20 mouse cellular contexts compared by ENCODE assay signal in the genomic region with DNA sequence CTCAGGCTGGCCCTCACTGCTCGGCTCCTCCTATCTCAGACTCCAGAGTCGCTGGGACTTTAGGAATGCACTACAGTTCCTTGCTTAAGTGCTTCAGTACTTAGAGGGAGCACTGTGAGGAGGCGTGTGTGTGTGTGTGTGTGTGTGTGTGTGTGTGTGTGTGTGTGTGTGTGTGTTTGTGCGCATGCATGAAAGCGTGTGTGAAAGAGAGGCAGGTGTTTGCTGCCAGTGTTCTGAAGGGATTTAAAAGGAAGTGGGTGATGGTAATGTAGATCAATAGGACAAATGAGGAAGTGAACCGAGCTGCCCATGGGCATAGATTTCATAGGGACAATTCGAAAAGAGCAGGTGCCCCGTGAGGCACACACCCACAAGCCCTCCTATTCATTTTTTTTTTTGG. TPM values are rescaled to one million over a fixed set of nuclear protein-coding genes. Genes with fewer than 3 reads are reported as not detected.
A peak's percentile ranks its signal among the peaks of the same experiment; 100 is the strongest.
DNase-seq lines count a peak whose midpoint lies in the region; ATAC-seq lines count a peak whose summit lies in the region.
"Had no signal": no experiment of that assay in that cellular context is flagged by ENCODE, and none has a peak within 500 bp of the region (broad histone marks: within the 10 kb centered on the region; RNA-seq: fewer than 3 reads in every experiment).

No protein-coding gene starts in this region.

- DNase-seq in spleen, postnatal 36 days (ENCODE audit: low spot score in 2 of 2), result peak; percentile 54 to 62
- no peak for DNase-seq in spleen, adult 12 weeks (ENCODE audit: low spot score)
- DNase-seq in thymus, postnatal 4 days, result peak; percentile 53
- no peak for DNase-seq in embryo, embryonic 10 days (ENCODE audit: low spot score)
- DNase-seq in embryo, embryonic 10.5 days (ENCODE audit: low spot score), result no peak
- no peak for DNase-seq in right cerebral cortex, postnatal 10 days (ENCODE audit: low spot score in 2 of 2)
- DNase-seq: adrenal gland, postnatal 14 days; cerebellum, adult 11 months; gastrocnemius, postnatal 36 days; kidney, adult 18-20 months; kidney, postnatal 10 days; lung, postnatal 10 days had no signal

- 0 out of 2 replicates have a peak, but pooled peaks have one; percentile 16 for ATAC-seq in common myeloid progenitor, adult 5-6 weeks (replicated peaks; ENCODE audit: low read depth, poor library complexity, severe bottlenecking)
- ATAC-seq in neutrophil, adult 5-6 weeks (ENCODE audit: extremely low read depth, insufficient number of reproducible peaks, low FRiP score, poor library complexity, severe bottlenecking), result peak; percentile 51; the same call in 1 of the 2 replicates
- ATAC-seq: activated CD4-positive, CD25-positive, alpha-beta regulatory T cell, adult 4 months; forebrain, embryonic 16.5 days; hindbrain, postnatal 0 days; midbrain, embryonic 15.5 days; Patski had no signal

RNA-seq across cellular contexts. Expression of gene Lpar5, which starts 6.1 kb away (rescaled TPM):
- total RNA-seq in common myeloid progenitor, adult 5-6 weeks (2017), result 4.4 and 6.9 TPM in 2 replicates
- total RNA-seq in neutrophil, adult 5-6 weeks (2017), result 1.6 and 3.1 TPM in 2 replicates
- total RNA-seq: gastrocnemius, postnatal 36 days; megakaryocyte-erythroid progenitor cell, adult 5-6 weeks had no signal

RNA-seq across cellular contexts. Expression of gene Chd4, which starts 22.0 kb away (rescaled TPM):
- 444 and 506 TPM in 2 replicates for total RNA-seq in common myeloid progenitor, adult 5-6 weeks (2017)
- total RNA-seq in neutrophil, adult 5-6 weeks (2017), result 363 and 367 TPM in 2 replicates

RNA-seq across cellular contexts. Expression of gene Acrbp, which starts 24.3 kb away (rescaled TPM):
- total RNA-seq in common myeloid progenitor, adult 5-6 weeks (2017), result 2.3 and 5.4 TPM in 2 replicates
- 26.8 and 32.7 TPM in 2 replicates for total RNA-seq in neutrophil, adult 5-6 weeks (2017)

RNA-seq across cellular contexts. Expression of gene Ing4, which starts 34.3 kb away (rescaled TPM):
- total RNA-seq in common myeloid progenitor, adult 5-6 weeks (2017), result 52.8 and 69.9 TPM in 2 replicates
- total RNA-seq in neutrophil, adult 5-6 weeks (2017), result 136 and 143 TPM in 2 replicates

RNA-seq across cellular contexts. Expression of gene Nop2, which starts 57.9 kb away (rescaled TPM):
- total RNA-seq in common myeloid progenitor, adult 5-6 weeks (2017), result 85.9 and 92.8 TPM in 2 replicates
- total RNA-seq in neutrophil, adult 5-6 weeks (2017), result 26.8 and 26.9 TPM in 2 replicates

Comparison
In these comparisons a context has a peak if more than half of its experiments do, and no peak if none do; other contexts are left out.
1. DNase-seq: peak in spleen, postnatal 36 days (2 of 2) and thymus, postnatal 4 days (single experiment); none in spleen, adult 12 weeks (single experiment), embryo, embryonic 10 days (single experiment), embryo, embryonic 10.5 days (single experiment) and right cerebral cortex, postnatal 10 days (0 of 2).